Mouse (Mus musculus) cerebellum, postnatal 14 days (tissue): ENCODE results near the gene Pkib.

Experiments
- DNase-seq, 2 experiments: peaks; one replicate each; pipeline ENCODE4 v3.0.0; 2021; ENCODE audit warnings: mixed read lengths in 2 of 2

The Pkib gene

DNA sequence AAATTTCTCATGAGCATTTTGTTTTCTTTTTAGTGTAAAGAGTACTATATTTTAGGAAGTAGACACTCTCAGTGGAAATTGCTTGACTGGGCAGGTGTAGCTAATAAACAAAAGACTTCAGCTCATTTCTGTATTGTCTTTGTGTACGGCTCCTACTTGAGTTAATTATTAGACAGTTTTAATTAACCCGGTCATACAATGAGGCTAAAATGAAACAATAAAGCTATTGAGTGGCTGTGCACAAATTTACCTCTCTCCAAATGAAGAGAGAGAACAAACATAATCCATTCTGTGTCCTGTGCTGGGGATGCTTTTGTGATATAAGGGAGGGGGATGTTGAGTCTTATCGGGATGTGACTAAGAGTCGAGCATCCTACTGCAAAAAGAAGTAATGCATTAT is 109.0 kb downstream of the Pkib start:
- no peak for DNase-seq

DNA sequence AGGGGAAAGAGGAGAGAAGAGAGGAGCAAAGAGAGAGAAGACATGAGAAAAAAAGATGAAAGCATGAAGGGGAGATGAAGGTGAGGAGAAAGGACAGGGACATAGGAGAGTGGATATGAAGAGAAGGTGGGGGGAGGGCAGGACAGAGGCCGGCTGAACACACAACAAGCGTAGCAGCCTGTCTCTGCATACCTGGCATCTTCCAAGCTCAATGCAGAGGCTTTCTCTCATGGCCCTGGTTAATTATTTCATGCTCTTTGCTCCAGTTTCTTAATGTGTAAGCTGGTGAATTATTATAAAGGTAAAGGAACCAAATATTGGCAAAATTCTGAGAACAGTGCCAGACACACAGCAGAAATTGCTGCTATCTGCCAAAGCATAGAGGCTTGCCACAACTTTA is 109.6 kb downstream of the Pkib start:
- no peak for DNase-seq

DNA sequence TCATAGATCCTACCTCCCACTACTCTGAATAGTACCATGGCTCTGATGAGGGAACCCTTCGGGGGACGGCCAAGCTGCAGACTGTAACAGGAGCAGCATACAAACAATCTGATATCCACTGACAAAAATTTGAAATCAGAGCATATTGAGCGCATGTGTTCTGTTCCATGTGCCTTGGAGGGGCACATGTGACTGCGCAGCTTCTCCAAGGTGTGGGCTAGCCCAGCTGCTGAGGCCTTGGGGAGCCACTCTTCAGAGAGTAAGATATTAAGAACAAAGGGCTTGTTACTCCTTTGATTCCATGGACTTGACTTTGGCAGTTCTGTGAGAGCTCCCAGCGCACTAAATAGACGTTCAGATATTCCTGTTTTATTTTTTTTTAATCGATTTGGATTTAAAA is 111.3 kb downstream of the Pkib start:
- no peak for DNase-seq

DNA sequence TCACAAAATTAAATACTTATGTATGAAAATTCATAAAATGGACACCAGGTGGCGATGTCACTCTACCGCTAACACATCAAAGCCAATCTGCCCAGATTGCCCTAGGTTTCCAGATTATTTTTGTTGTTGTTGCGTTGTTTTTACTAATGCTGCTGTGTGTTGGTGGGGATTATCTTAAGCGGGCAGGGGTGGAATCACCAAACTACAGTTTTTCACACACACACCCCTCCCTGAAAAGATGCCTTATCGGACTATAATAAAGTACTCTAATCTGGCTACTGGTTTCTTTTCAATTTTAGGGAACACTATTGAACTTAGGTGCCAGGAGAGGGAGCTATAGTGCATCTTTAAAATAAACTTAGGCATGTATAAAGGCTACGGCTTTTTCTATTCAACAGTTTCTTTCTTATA is 111.8 kb downstream of the Pkib start:
- DNase-seq = peak; percentile 49 to 56

DNA sequence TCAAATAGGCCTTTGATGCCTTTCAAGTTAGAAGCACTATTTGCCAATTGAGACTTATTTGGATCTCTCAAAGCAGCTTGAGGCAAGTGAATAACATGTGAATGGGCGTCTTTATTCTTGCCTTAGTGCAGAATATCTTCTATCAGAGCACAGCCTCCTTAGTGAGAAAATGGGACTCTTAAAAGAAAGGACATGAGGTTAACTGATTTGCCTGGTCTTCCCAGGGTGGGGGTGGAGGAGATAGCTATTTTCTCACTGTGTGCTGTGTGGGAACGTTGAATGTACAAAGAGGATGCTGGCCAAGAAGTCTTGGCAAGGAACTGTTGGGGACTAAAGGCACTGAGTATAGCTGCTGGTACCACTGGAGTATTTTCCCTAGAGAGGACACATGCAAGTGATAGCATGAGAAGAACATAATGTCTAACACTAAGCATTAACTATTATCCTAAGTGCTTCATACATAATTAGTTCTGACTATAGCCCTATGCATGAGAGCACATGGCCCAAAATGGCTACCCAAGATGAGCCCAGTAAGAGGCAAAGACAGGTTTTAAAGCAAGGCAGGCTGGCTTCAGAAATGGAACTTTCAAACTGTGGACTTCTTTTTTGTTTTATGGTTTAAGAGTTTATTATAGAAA is 112.5 kb downstream of the Pkib start:
- DNase-seq = no peak

DNA sequence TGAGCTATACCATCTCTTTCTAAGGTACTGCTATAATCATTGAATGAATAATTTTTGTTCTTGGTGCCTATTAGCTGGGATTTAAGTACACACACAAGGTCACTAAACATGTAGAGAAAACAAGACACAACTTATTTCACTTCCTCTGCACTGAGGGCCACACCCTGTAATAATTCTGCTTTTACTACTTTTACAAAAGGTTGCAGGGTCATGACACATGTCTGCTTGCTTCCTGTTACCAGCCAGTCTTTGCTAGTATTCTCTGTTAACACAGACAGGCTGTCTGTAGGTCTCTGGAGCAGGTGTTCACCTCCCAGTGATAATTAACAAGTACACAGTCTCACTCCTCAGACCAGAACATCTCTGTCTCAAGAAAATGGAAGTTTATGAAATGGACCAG is 113.7 kb downstream of the Pkib start:
- no peak for DNase-seq

DNA sequence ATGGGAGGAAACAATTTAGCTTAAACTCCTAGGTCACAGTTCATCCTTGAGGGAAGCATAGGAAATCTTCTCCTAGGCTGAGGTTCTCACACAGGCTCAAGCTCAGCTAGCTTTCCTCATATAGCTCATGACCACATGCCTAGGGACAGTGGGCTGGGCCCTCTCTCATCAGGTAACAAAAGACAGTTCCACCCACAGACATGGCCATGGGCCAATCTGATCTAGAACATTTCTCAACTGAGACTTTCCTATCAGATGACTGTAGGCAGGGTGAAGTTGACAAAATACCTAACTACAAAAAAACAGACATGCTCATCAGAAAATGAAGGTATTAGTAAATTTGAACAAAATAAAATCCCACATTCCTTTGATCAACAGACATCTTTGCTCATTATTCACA is 115.3 kb downstream of the Pkib start:
- DNase-seq = no peak

DNA sequence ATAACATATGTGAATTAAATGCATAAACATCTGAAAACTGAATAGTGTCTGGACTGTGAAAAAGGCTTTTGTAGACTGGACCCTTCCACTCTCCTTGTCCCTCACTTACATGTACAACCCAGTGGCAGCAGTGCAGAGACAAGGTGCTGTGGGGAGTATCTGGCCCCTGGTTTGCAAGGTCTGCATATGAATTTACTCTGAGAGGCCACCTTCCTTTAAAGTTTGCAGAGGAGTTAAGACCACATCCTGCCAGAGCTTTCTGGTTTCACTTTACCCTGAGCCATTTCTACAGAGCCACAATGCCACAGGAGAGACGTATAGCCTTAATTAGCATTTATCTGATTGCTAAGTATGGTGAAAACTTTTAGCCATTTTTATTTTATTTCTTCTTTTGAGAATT is 121.6 kb downstream of the Pkib start:
- no peak for DNase-seq

DNA sequence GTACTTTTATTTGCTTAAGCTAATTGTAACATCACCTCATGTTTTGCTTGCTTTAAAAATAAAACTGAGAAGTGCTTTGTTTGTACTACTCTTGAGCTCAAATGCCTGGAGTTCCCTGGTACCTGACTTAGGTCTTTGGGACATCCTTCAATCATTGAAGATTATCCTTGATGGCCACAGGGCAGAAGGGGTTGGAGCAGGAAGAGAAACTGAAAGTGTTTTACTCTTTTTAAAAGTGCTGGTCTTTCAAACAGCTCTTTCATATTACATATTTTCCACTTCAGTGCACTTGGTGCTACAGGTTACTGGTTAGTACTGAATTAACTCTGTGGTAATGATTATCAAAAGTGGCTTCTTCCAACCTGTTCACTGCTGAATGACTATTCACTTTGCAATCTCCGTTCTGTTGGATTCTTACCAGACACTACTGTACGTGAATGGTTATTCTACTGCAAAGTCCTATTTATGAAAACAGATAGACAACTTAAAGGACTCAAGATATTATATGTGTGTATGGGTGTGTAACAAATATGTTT is 123.5 kb downstream of the Pkib start:
- no peak for DNase-seq

DNA sequence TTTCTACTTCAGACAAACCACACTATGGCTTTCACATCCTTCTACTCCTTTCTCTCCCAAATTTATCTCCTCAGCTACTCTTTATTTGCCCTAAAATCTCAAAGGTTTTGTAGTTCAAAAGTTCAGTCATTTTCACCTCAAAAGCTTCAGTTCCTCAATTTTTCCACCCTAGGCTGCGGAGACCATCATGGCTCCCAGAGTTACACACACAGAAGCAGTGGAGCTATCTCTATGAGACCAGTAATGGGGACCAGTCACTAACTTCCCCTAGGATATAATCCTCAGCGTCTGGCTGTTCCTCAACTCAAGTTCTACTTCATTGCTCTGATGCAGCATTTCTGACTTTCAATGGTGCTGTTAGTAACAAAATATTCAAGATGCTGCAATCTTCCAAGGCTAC is 127.2 kb downstream of the Pkib start:
- DNase-seq = no peak

DNA sequence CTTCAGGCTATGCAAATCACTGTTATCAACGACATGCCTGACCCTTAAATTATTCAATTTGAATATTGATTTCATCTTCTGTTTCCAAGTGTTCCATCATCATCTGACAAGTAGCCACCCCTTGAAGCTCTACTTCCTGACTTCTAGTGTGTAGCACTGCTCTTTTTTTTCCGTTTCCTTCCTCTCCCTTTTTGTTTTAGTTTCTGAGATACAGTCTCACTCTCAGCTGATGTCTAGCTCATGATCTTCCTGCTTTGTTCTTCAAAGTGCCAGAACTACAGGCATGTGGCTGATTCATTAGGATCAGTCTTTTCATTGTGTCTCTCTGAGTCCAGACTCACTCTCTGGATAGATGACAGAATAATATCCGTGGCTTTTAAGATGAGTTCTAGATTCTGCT is 128.9 kb downstream of the Pkib start:
- DNase-seq = no peak

DNA sequence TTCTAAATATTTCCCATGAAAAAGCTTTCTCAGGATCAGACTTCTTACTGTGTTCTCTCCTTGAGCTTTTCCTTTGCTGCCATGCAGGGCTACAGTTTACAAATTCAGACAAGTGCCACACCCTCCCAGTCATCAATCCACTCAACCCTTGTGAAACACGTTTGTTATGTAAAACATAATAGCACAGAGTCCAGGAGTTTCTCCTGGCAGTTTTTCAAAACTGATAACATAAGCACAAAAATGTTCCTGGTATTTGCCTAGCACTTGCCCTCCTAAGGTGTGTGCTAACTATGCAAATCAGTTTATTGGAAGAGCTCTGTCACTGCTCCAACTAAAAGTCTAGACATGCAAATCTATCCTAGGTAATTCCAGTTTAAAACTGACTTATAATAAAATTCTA is 131.3 kb downstream of the Pkib start:
- no peak for DNase-seq

DNA sequence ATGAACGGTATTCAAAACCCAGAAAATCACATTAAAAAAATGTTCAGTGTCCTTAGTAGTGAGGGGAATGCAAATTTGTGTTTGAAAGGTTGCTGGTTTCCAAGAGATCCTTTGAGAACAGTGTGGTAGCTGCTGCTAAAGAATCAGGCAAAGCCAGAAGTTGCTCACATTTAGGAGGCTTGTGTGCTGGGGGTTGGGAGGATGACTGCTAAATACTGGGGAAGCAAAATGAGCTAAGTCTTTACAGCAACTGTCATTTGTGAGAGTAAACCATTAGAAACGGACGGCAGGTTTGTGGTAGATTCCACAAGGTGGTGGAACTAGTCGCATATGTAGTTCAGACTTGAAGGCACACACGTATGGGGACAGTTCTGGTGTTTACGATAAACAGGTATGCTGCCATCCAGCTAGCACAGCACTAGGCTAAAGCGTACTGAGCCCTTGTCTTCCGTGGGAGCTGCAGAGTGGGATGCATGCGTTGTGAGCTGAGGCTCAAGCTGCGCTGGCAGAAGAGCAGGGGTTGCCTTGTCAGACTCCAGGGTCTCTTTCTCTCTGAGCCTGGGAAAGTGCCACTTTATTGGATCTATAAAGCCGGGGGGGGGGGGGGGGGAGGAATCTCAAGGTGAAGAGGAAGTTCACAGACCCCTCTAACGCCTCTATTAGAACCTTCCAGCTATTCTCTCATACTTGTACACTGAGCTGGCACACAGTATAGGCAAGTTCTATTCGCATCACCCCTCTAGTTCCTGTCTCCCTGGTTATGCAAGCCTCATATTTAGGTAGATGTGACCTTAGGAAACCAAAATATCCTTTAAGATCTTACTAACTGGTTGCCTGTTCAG is 151.7 kb downstream of the Pkib start:
- DNase-seq = peak; percentile 8 to 13

DNA sequence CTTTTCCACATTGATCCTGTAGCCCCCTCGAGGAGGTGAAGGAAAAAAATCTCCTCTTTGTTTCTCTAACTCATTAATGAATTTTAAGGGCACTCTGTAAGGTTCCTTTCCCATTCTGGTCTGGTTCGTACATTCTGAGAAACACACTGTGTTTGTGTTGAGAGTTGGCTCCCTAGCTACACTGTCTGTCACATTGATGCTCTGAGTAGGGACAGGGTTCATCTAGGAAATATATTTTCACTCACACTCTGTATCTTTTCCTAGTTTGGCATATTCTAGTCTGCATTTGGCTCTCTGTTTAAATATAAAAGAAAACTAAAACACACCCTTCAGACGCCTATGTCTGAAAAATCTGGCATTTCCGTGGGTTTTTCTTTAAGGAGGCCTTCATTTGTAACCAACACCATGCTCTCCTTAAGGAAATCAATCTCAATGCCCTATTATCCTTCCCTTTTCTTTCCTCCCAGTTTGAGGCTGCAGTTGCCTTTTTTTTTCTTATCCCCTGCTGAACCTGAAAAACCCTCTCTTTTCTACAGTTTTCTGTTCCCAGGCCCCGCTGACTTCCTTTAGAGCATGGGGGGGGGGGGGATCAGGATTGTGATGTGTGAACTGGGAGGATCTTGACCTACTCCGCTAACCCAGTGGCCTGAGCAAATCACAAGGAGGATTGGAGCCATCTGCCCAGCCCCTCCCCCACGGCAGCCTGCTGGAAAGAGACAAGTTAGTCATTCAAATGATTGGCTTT is 152.5 kb downstream of the Pkib start:
- peak; percentile 90 to 95 for DNase-seq

DNA sequence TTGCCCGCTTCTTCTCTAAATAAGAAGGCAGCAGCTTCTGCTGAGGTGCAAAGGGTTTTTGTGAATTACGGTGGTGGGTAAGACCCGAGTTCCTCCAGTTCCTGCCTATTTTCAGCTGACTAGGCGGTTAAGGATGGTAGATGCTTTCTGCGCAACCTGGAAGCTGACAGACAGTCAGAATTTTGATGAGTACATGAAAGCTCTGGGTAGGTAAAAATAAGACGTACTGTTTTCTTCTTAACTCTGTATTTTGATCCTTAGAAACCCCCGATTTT is 153.0 kb downstream of the Pkib start, which contains the start of gene Fabp7:
Fabp7 (plus strand) TSS at position 6 of the 275 bp plus-strand sequence.
- no peak for DNase-seq

DNA sequence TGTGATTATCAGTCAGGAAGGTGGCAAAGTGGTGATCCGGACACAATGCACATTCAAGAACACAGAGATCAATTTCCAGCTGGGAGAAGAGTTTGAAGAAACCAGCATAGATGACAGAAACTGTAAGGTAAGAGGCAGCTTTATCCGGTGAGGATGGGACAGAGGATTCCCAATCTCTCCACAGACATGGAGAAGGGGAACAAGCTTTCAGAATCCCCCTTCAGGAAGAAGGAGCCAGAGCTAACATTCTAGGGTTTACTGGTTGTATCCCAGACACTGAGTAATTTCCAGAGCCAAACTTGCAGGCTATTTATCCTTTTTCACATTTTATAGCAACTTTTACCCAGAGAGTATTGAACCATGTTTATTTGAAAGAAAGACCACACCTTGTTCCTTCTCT is 153.8 kb downstream of the Pkib start:
- DNase-seq = no peak
